Mouse (Mus musculus): ENCODE measurements around the gene Leng1. TPM values are rescaled to one million over a fixed set of nuclear protein-coding genes. Genes with fewer than 3 reads are reported as not detected.
A peak's percentile ranks its signal among the peaks of the same experiment; 100 is the strongest.
"Not testable (repeated sequence)": the region's sequence is repeated elsewhere in the genome, so short reads cannot be mapped to it uniquely, and the experiment has no call there.

The Leng1 gene
- polyA plus RNA-seq, 1 experiment = 10.4 TPM

DNA sequence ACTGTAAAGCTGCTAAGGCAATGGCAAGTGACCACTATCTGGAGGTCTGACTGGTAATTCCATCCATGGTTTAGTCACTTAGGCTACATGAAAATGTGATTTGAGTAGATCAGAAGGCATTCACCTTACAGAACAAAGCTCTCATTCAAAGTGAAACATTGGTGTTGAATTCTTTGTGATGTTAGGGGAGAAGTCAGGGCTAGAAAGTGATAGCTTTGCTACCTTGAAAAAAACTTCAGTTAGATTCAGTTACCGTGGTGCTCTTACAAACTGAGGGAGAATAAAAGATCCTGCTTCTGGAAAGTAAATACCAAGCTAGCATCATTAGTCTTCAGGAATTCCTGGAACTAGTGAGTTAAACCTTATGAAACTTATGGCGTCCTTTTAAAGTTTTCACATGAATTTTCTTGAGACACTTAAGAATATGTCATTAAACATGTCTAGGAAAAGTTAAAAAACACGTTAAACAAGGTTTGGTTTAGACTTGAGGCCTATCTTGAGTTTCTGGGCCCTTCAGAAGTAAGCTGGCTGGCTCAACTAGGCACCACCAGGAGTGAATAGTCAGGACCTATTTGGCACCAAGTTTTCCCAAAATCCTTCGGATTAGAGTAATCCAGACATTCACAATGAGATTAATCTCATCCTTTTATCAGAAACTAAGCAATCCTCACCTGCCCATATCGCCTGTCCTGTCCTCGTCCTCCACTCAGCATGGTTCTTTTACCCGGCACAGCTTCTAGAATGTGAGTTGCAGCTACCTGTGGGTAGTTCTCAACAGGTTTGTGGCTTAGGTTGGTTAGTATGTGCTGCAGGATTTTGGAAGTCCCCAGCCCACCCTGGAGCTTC, 42.2 kb upstream of the Leng1 start:
- no peak overlapping the region for H3K4me3 ChIP-seq (ENCODE audit: insufficient read depth, poor library complexity, severe bottlenecking)

DNA sequence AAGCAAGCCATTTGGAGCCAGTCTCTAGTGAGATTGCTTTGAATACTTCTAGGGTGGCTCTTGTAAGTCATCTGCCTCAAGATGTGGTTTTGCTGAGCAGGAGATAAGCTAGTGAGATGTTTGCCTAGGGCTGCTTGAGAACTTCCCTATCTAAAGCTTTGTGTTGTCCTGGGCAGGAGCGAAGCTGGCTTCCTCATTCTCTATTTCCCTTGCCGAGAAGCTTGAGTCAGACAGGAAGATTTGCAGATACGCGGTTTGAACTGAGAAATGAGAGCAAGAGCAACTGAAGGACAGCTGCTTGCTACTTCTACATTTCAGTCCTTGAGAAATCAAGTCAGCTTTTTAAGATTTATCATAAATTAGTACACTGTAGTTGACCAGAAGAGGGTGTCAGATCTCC, 41.4 kb upstream of the Leng1 start:
- Histone ChIP-seq H3K27me3 (ENCODE audit: control insufficient read depth, insufficient read depth, insufficient read length) (no peaks in the 10 kb centered on the region), H3K36me3 (ENCODE audit: control insufficient read depth, insufficient read depth) (peaks cover 35% of the 10 kb centered on the region), H3ac (ENCODE audit: control insufficient read depth, insufficient read length, low read depth) (peak overlapping the region; percentile 2), H3K4me3 (ENCODE audit: insufficient read depth, poor library complexity, severe bottlenecking) (no peak overlapping the region), H3K79me3 (ENCODE audit: low read depth) (peaks cover 28% of the 10 kb centered on the region), H3K79me2 (ENCODE audit: control insufficient read depth, insufficient read depth) (peaks cover 35% of the 10 kb centered on the region)
- TF ChIP-seq CTCF (IDR thresholded peaks at IDR 0.05; ENCODE audit: control insufficient read depth, insufficient read depth, insufficient read length) = no peak
- TF ChIP-seq CEBPB (IDR thresholded peaks at IDR 0.05; ENCODE audit: low read depth) = no peak
- no peak for TF ChIP-seq MAX (IDR thresholded peaks at IDR 0.05)
- TF ChIP-seq FOSL1 (IDR thresholded peaks at IDR 0.05; ENCODE audit: insufficient read depth, low read length, poor library complexity, severe bottlenecking) = no peak
- TF ChIP-seq USF1 (IDR thresholded peaks at IDR 0.05; ENCODE audit: low read depth) = no peak
- TF ChIP-seq MYOG (IDR thresholded peaks at IDR 0.05; ENCODE audit: control insufficient read depth, extremely low read depth, insufficient read length) = no peak
- no peak for TF ChIP-seq MYOD1 (IDR thresholded peaks at IDR 0.05; ENCODE audit: control insufficient read depth, insufficient read length, low read depth)

More for the DNA sequence above, 42.2 kb upstream of the Leng1 start:
- H3K79me2 ChIP-seq (ENCODE audit: control insufficient read depth, insufficient read depth) = peaks cover 35% of the 10 kb centered on the region
- H3ac ChIP-seq (ENCODE audit: control insufficient read depth, insufficient read length, low read depth) = no peak overlapping the region
- no peaks in the 10 kb centered on the region for H3K27me3 ChIP-seq (ENCODE audit: control insufficient read depth, insufficient read depth, insufficient read length)
- peaks cover 35% of the 10 kb centered on the region for H3K36me3 ChIP-seq (ENCODE audit: control insufficient read depth, insufficient read depth)
- peaks cover 28% of the 10 kb centered on the region for H3K79me3 ChIP-seq (ENCODE audit: low read depth)
- TF ChIP-seq CEBPB (IDR thresholded peaks at IDR 0.05; ENCODE audit: low read depth) (no peak), MYOG (IDR thresholded peaks at IDR 0.05; ENCODE audit: control insufficient read depth, extremely low read depth, insufficient read length) (no peak), FOSL1 (IDR thresholded peaks at IDR 0.05; ENCODE audit: insufficient read depth, low read length, poor library complexity, severe bottlenecking) (no peak), MAX (IDR thresholded peaks at IDR 0.05) (no peak), MYOD1 (IDR thresholded peaks at IDR 0.05; ENCODE audit: control insufficient read depth, insufficient read length, low read depth) (no peak), CTCF (IDR thresholded peaks at IDR 0.05; ENCODE audit: control insufficient read depth, insufficient read depth, insufficient read length) (no peak), USF1 (IDR thresholded peaks at IDR 0.05; ENCODE audit: low read depth) (no peak)

DNA sequence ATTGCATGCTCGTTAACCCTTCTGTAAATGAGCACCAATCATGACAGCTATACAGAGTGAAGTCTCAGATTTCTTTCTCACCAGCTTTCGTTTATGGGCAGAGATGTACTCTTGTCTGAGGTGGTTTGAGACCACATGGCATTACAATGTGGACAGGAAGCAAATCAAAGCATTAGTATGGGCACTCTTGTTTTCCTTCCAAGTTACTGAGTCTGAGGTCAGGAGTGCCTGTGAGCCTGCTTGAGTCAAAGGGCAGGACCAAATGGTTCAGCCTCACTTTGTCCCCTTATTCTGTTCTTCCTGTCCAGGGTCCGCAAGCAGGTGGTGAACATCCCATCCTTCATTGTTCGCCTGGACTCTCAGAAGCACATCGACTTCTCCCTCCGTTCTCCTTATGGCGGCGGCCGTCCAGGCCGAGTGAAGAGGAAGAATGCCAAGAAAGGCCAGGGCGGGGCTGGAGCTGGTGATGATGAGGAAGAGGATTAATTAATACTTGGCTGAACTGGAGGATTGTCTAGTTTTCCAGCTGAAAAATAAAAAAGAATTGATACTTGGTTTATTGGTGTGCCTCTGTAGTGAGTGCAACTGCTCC, 40.8 kb upstream of the Leng1 start:
- peak overlapping the region; percentile 99 for H3K4me3 ChIP-seq (ENCODE audit: insufficient read depth, poor library complexity, severe bottlenecking)
- peak overlapping the region; percentile 85 for H3ac ChIP-seq (ENCODE audit: control insufficient read depth, insufficient read length, low read depth)
- no peak for TF ChIP-seq USF1 (IDR thresholded peaks at IDR 0.05; ENCODE audit: low read depth)
- TF ChIP-seq MYOD1 (IDR thresholded peaks at IDR 0.05; ENCODE audit: control insufficient read depth, insufficient read length, low read depth) = no peak
- no peak for TF ChIP-seq FOSL1 (IDR thresholded peaks at IDR 0.05; ENCODE audit: insufficient read depth, low read length, poor library complexity, severe bottlenecking)
- TF ChIP-seq CTCF (IDR thresholded peaks at IDR 0.05; ENCODE audit: control insufficient read depth, insufficient read depth, insufficient read length) = no peak
- TF ChIP-seq CEBPB (IDR thresholded peaks at IDR 0.05; ENCODE audit: low read depth) = no peak
- peaks cover 35% of the 10 kb centered on the region for H3K79me2 ChIP-seq (ENCODE audit: control insufficient read depth, insufficient read depth)
- peaks cover 35% of the 10 kb centered on the region for H3K36me3 ChIP-seq (ENCODE audit: control insufficient read depth, insufficient read depth)
- no peaks in the 10 kb centered on the region for H3K27me3 ChIP-seq (ENCODE audit: control insufficient read depth, insufficient read depth, insufficient read length)
- H3K79me3 ChIP-seq (ENCODE audit: low read depth) = peaks cover 28% of the 10 kb centered on the region

DNA sequence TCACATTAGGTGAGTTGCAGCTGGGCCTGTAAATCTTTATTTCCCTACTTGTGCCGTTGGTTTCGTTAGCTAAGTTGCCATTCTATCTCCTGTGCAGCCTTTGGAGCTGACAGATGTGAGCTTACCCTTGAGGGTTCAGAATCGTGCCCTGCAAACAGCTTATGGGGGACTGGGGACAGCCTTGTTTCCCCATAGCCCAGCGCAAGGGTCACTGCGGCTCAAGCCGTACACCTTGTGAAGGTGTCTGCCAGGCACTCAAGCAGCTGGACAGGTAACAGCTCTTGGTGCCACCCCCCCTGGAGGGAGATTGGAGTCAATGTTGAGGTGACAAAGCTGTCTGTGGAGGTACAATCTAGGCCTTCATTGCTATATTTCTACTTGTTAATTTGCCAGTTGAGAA, 40.3 kb upstream of the Leng1 start:
- H3K79me2 ChIP-seq (ENCODE audit: control insufficient read depth, insufficient read depth) = peaks cover 35% of the 10 kb centered on the region
- no peak for TF ChIP-seq USF1 (IDR thresholded peaks at IDR 0.05; ENCODE audit: low read depth)
- no peak for TF ChIP-seq MAX (IDR thresholded peaks at IDR 0.05)
- TF ChIP-seq FOSL1 (IDR thresholded peaks at IDR 0.05; ENCODE audit: insufficient read depth, low read length, poor library complexity, severe bottlenecking) = no peak
- no peak for TF ChIP-seq MYOD1 (IDR thresholded peaks at IDR 0.05; ENCODE audit: control insufficient read depth, insufficient read length, low read depth)
- TF ChIP-seq CEBPB (IDR thresholded peaks at IDR 0.05; ENCODE audit: low read depth) = no peak
- no peak for TF ChIP-seq MYOG (IDR thresholded peaks at IDR 0.05; ENCODE audit: control insufficient read depth, extremely low read depth, insufficient read length)
- no peak for TF ChIP-seq CTCF (IDR thresholded peaks at IDR 0.05; ENCODE audit: control insufficient read depth, insufficient read depth, insufficient read length)
- peaks cover 28% of the 10 kb centered on the region for H3K79me3 ChIP-seq (ENCODE audit: low read depth)
- peaks cover 35% of the 10 kb centered on the region for H3K36me3 ChIP-seq (ENCODE audit: control insufficient read depth, insufficient read depth)
- peak overlapping the region; percentile 99 for H3K4me3 ChIP-seq (ENCODE audit: insufficient read depth, poor library complexity, severe bottlenecking)
- H3ac ChIP-seq (ENCODE audit: control insufficient read depth, insufficient read length, low read depth) = peak overlapping the region; percentile 85
- no peaks in the 10 kb centered on the region for H3K27me3 ChIP-seq (ENCODE audit: control insufficient read depth, insufficient read depth, insufficient read length)

DNA sequence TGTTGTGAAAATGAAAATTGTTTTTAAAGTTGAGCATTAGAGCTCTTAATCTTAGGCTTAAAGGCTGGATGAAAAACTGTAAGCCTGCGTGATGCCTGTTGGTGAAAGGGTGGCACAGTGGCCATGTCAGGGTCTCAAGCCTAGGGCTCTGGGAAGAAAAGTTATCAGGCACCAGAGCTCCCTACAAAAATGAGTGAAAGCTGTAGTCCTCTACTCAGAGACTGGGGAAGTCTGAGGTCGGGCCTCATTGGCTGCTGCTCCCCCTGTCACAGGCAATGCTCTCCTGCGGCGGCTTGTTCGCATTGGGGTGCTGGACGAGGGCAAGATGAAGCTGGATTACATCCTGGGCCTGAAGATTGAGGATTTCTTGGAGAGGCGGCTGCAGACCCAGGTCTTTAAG, 39.8 kb upstream of the Leng1 start:
- not testable (repeated sequence) for H3K27me3 ChIP-seq (ENCODE audit: control insufficient read depth, insufficient read depth, insufficient read length)
- peak overlapping the region; percentile 85 for H3ac ChIP-seq (ENCODE audit: control insufficient read depth, insufficient read length, low read depth)
- peaks cover 28% of the 10 kb centered on the region for H3K79me3 ChIP-seq (ENCODE audit: low read depth)
- peaks cover 35% of the 10 kb centered on the region for H3K79me2 ChIP-seq (ENCODE audit: control insufficient read depth, insufficient read depth)
- peaks cover 35% of the 10 kb centered on the region for H3K36me3 ChIP-seq (ENCODE audit: control insufficient read depth, insufficient read depth)
- H3K4me3 ChIP-seq (ENCODE audit: insufficient read depth, poor library complexity, severe bottlenecking) = peak overlapping the region; percentile 99

Data from C2C12 (cell line).